Mouse (Mus musculus) layer of hippocampus, adult 9-11 months (tissue): Measurements from ENCODE around the gene Zfp423.
"Not testable (repeated sequence)": the region's sequence is repeated elsewhere in the genome, so short reads cannot be mapped to it uniquely, and the experiment has no call there.

Experiments used
- DNase-seq: peaks from one replicate; pipeline ENCODE4 v3.0.0; 2022

Gene Zfp423

GRCm38 (mm10) chr8:87895203-87896041 is 64.0 kb downstream of the Zfp423 start:
- no peak for DNase-seq

- no peak for DNase-seq
Measured at GRCm38 (mm10) chr8:87894287-87894686, 65.1 kb downstream of the Zfp423 start.

GRCm38 (mm10) chr8:87893547-87893946 is 65.8 kb downstream of the Zfp423 start:
- no peak for DNase-seq

- DNase-seq, result no peak
Measured at GRCm38 (mm10) chr8:87892891-87893290, 66.5 kb downstream of the Zfp423 start.

GRCm38 (mm10) chr8:87891884-87892283 is 67.5 kb downstream of the Zfp423 start:
- no peak for DNase-seq

GRCm38 (mm10) chr8:87887956-87888355 is 71.4 kb downstream of the Zfp423 start:
- DNase-seq, result no peak

- no peak for DNase-seq
Measured at GRCm38 (mm10) chr8:87881088-87881487, 78.3 kb downstream of the Zfp423 start.

- no peak for DNase-seq
Measured at GRCm38 (mm10) chr8:87875852-87876251, 83.5 kb downstream of the Zfp423 start.

- peak; percentile 37 for DNase-seq
Measured at GRCm38 (mm10) chr8:87875452-87875851, 83.9 kb downstream of the Zfp423 start.

- no peak for DNase-seq
Measured at GRCm38 (mm10) chr8:87872987-87873550, 86.3 kb downstream of the Zfp423 start.

- no peak for DNase-seq
Measured at GRCm38 (mm10) chr8:87872356-87872930, 87.0 kb downstream of the Zfp423 start.

GRCm38 (mm10) chr8:87866586-87866985 is 92.8 kb downstream of the Zfp423 start:
- no peak for DNase-seq

GRCm38 (mm10) chr8:87864236-87864635 is 95.2 kb downstream of the Zfp423 start:
- DNase-seq, result no peak

GRCm38 (mm10) chr8:87863128-87863527 is 96.3 kb downstream of the Zfp423 start:
- DNase-seq, result no peak

GRCm38 (mm10) chr8:87861718-87862117 is 97.7 kb downstream of the Zfp423 start:
- no peak for DNase-seq

GRCm38 (mm10) chr8:87860905-87861304 is 98.5 kb downstream of the Zfp423 start:
- peak; percentile 17 for DNase-seq

- DNase-seq, result no peak
Measured at GRCm38 (mm10) chr8:87851871-87852270, 107.5 kb downstream of the Zfp423 start.

- no peak for DNase-seq
Measured at GRCm38 (mm10) chr8:87851380-87851779, 108.0 kb downstream of the Zfp423 start.

GRCm38 (mm10) chr8:87848836-87849235 is 110.6 kb downstream of the Zfp423 start:
- no peak for DNase-seq

GRCm38 (mm10) chr8:87847796-87848195 is 111.6 kb downstream of the Zfp423 start:
- peak; percentile 28 for DNase-seq

- not testable (repeated sequence) for DNase-seq
Measured at GRCm38 (mm10) chr8:87842096-87842495, 117.3 kb downstream of the Zfp423 start.

GRCm38 (mm10) chr8:87837266-87837665 is 122.1 kb downstream of the Zfp423 start:
- no peak for DNase-seq

- peak; percentile 65 for DNase-seq
Measured at GRCm38 (mm10) chr8:87836866-87837265, 122.5 kb downstream of the Zfp423 start.

- no peak for DNase-seq
Measured at GRCm38 (mm10) chr8:87835924-87836323, 123.5 kb downstream of the Zfp423 start.
